Mouse (Mus musculus) limb, embryonic 12.5 days (tissue): Measurements from ENCODE around the gene Zan. TPM values are rescaled to one million over a fixed set of nuclear protein-coding genes. Genes with fewer than 3 reads are reported as not detected.
A peak's percentile ranks its signal among the peaks of the same experiment; 100 is the strongest.

ENCODE experiments used
- ATAC-seq: fragments of 200-750 bp; cut with Nextera tagmentation; 2 replicates; pipeline ENCODE4 v1.8.0; 2017; ENCODE audit warnings: low read depth, moderate TSS enrichment; ENCODE audit not compliant: insufficient number of reproducible peaks, insufficient read depth, low FRiP score, low TSS enrichment
- H3K27ac ChIP-seq: fragments of 300-500 bp; sonication (generic); 2 replicates; pipeline ENCODE4 v1.5.1; 2016; ENCODE audit warnings: mild to moderate bottlenecking, moderate library complexity
- H3K27me3 ChIP-seq: fragments of 300-500 bp; sonication (generic); 2 replicates; pipeline ENCODE4 v1.6.1; 2016; ENCODE audit warnings: mild to moderate bottlenecking, moderate library complexity
- H3K36me3 ChIP-seq: fragments of 300-500 bp; sonication (generic); 2 replicates; pipeline ENCODE4 v1.6.1; 2016; ENCODE audit warnings: mild to moderate bottlenecking, moderate library complexity
- H3K4me1 ChIP-seq: fragments of 300-500 bp; sonication (generic); replicated peaks from 2 replicates; pipeline ENCODE4 v1.6.1; 2016
- H3K4me2 ChIP-seq: fragments of 300-500 bp; sonication (generic); 2 replicates; pipeline ENCODE4 v1.6.1; 2016; ENCODE audit warnings: mild to moderate bottlenecking, moderate library complexity
- H3K4me3 ChIP-seq: fragments of 300-500 bp; sonication (generic); replicated peaks from 2 replicates; pipeline ENCODE4 v1.5.1; 2016; ENCODE audit warnings: mild to moderate bottlenecking
- H3K9ac ChIP-seq: fragments of 300-500 bp; sonication (generic); replicated peaks from 2 replicates; pipeline ENCODE4 v1.6.1; 2016; ENCODE audit warnings: mild to moderate bottlenecking, moderate library complexity
- H3K9me3 ChIP-seq: fragments of 300-500 bp; sonication (generic); 2 replicates; pipeline ENCODE4 v1.6.1; 2016; ENCODE audit warnings: mild to moderate bottlenecking, moderate library complexity
- WGBS: fragments of 180-500 bp; shearing (Covaris S2); methylation state at CpG from one replicate; pipeline ENCODE4 v1.1.7; 2016; 5-methylcytosine and 5-hydroxymethylcytosine counted together
- polyA plus RNA-seq: library from polyadenylated mRNA; unstranded; fragments of >200 nt; fragmentation: Nextera tagmentation; extraction: Ambion mirVana; gene quantifications from 2 replicates; pipeline ENCODE4 v1.2.1, GENCODE M21; 2016

Zan gene
- polyA plus RNA-seq, 1 experiment from 2014 or later: 0.08 TPM

- peaks cover 10% of the 10 kb centered on the region; the same call in 1 of the 2 replicates for H3K36me3 ChIP-seq
- no peak overlapping the region for H3K4me2 ChIP-seq
- H3K4me1 ChIP-seq: peaks cover 14% of the 10 kb centered on the region
- WGBS: 91% methylated on average over 7 of the region's 7 CpGs
- no peaks in the 10 kb centered on the region for H3K27me3 ChIP-seq
- no peak overlapping the region for H3K4me3 ChIP-seq
- no peak for ATAC-seq
- no peak overlapping the region for H3K27ac ChIP-seq
- no peak overlapping the region for H3K9ac ChIP-seq
- no peaks in the 10 kb centered on the region for H3K9me3 ChIP-seq
Measured at GRCm38 (mm10) chr5:137500186-137500585, 23.3 kb upstream of the Zan start.

- Histone ChIP-seq H3K4me3 (no peak overlapping the region), H3K4me1 (peaks cover 9% of the 10 kb centered on the region; the same call in 1 of the 2 replicates), H3K27me3 (no peaks in the 10 kb centered on the region), H3K9ac (0 out of 2 replicates have a peak overlapping the region, but pooled peaks have one; percentile 18), H3K36me3 (no peaks in the 10 kb centered on the region), H3K27ac (no peak overlapping the region), H3K9me3 (no peaks in the 10 kb centered on the region), H3K4me2 (no peak overlapping the region)
- ATAC-seq: no peak
- WGBS: 83% methylated on average over 13 of the region's 13 CpGs
Measured at GRCm38 (mm10) chr5:137493831-137494230, 17.0 kb upstream of the Zan start.

DNA sequence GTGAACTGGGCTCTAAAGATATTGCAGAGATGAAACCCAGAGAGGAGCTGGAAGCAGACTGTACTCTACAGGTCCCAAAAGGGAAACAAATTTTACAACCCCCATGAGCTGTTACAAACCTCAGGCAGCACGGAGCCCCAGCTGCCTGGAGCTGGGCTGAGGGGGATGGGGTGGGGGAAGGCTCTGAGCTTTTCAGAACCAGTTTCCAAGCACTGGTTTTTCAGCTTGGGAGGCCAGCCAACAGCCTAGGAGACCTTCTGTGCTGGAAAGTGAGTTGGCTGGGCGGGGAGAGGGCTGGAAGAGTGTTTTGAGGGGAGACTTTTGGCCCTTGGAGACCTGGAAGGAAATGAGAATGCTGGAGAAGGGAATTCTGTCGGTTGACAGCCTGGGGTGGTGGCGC lies 14.7 kb upstream of the Zan start:
- H3K27me3 ChIP-seq: peaks cover 3% of the 10 kb centered on the region
- H3K4me2 ChIP-seq: no peak overlapping the region; the same call in 1 of the 2 replicates
- no peak for ATAC-seq
- WGBS: 40% methylated on average over 4 of the region's 4 CpGs
- H3K36me3 ChIP-seq: no peaks in the 10 kb centered on the region
- peak overlapping the region; percentile 45; the same call in 1 of the 2 replicates for H3K27ac ChIP-seq
- H3K9ac ChIP-seq: no peak overlapping the region
- no peaks in the 10 kb centered on the region for H3K9me3 ChIP-seq
- H3K4me3 ChIP-seq: no peak overlapping the region
- peaks cover 9% of the 10 kb centered on the region; the same call in 1 of the 2 replicates for H3K4me1 ChIP-seq

DNA sequence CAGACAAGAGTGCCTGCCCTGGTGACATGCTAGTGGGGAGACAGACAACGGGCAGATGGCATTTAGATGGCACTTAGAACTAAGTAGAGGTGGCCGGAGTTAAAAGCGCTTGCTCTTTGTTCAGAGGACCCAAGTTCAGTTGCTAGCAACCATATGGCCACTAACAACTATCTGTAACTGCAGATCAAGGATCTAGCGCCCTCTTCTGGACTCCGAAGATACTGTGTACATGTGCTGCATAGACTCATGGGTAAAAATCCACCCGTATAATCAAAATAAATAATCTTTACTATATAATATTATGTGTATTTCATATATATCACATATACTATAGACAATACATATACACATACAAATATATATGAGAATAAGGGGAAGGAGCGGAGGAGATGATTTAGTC lies 10.8 kb upstream of the Zan start:
- ATAC-seq: no peak
- Histone ChIP-seq H3K9ac (no peak overlapping the region), H3K4me1 (peaks cover 25% of the 10 kb centered on the region), H3K36me3 (no peaks in the 10 kb centered on the region), H3K27me3 (peaks cover 19% of the 10 kb centered on the region), H3K4me3 (no peak overlapping the region), H3K27ac (no peak overlapping the region), H3K4me2 (no peak overlapping the region), H3K9me3 (no peaks in the 10 kb centered on the region)
- WGBS: 85% methylated on average over 7 of the region's 7 CpGs

- WGBS: 2% methylated on average over 17 of the region's 17 CpGs
- H3K36me3 ChIP-seq: no peaks in the 10 kb centered on the region
- H3K9ac ChIP-seq: peak overlapping the region; percentile 61
- H3K4me3 ChIP-seq: peak overlapping the region; percentile 38
- H3K27me3 ChIP-seq: peaks cover 19% of the 10 kb centered on the region
- H3K4me1 ChIP-seq: peaks cover 16% of the 10 kb centered on the region
- no peak overlapping the region for H3K27ac ChIP-seq
- H3K4me2 ChIP-seq: peak overlapping the region; percentile 71
- no peak for ATAC-seq
- H3K9me3 ChIP-seq: no peaks in the 10 kb centered on the region
Measured at GRCm38 (mm10) chr5:137485851-137486155, 8.9 kb upstream of the Zan start.

- no peak overlapping the region for H3K27ac ChIP-seq
- H3K4me3 ChIP-seq: peak overlapping the region; percentile 38
- no peaks in the 10 kb centered on the region for H3K9me3 ChIP-seq
- H3K36me3 ChIP-seq: no peaks in the 10 kb centered on the region
- H3K4me1 ChIP-seq: peaks cover 16% of the 10 kb centered on the region
- H3K9ac ChIP-seq: peak overlapping the region; percentile 61
- no peak for ATAC-seq
- 7% methylated on average over 30 of the region's 30 CpGs for WGBS
- peak overlapping the region; percentile 71 for H3K4me2 ChIP-seq
- H3K27me3 ChIP-seq: peaks cover 19% of the 10 kb centered on the region
Measured at GRCm38 (mm10) chr5:137485071-137485850, 8.4 kb upstream of the Zan start.

GRCm38 (mm10) chr5:137481897-137482296 lies 5.0 kb upstream of the Zan start:
- Histone ChIP-seq H3K27ac (no peak overlapping the region), H3K4me2 (no peak overlapping the region), H3K36me3 (no peaks in the 10 kb centered on the region), H3K4me3 (no peak overlapping the region), H3K4me1 (peaks cover 16% of the 10 kb centered on the region), H3K9ac (no peak overlapping the region), H3K9me3 (no peaks in the 10 kb centered on the region), H3K27me3 (peaks cover 19% of the 10 kb centered on the region)
- no peak for ATAC-seq
- 31% methylated on average over 8 of the region's 8 CpGs for WGBS

GRCm38 (mm10) chr5:137481138-137481537 lies 4.3 kb upstream of the Zan start:
- Histone ChIP-seq H3K36me3 (no peaks in the 10 kb centered on the region), H3K27me3 (peaks cover 12% of the 10 kb centered on the region; the same call in 1 of the 2 replicates), H3K4me3 (no peak overlapping the region), H3K9me3 (no peaks in the 10 kb centered on the region), H3K4me1 (peaks cover 13% of the 10 kb centered on the region), H3K4me2 (no peak overlapping the region), H3K27ac (no peak overlapping the region), H3K9ac (no peak overlapping the region)
- ATAC-seq: no peak

DNA sequence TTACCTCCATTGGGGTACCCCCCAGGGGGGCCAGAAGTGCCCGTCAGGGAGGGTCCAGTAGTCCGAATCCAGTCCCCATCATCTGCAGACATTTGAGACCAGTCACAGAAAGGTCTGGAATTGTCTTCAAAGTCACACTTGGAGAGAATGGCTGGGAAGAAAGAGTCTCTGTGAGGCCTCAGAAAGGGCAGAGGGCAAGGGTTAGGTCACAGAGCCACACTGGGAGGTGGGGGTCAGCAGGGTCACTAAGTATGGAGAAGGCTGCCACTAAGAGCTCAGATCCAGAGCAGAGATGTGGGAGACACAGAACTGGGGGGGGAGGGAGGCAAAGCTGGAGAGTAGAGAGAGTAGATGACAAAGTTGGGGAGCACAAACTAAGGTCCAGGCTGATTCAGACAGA lies 2.5 kb downstream of the Zan start:
- no peak overlapping the region for H3K27ac ChIP-seq
- H3K36me3 ChIP-seq: no peaks in the 10 kb centered on the region
- no peak overlapping the region for H3K4me2 ChIP-seq
- H3K9ac ChIP-seq: no peak overlapping the region
- no peak overlapping the region for H3K4me3 ChIP-seq
- H3K9me3 ChIP-seq: no peaks in the 10 kb centered on the region
- no peaks in the 10 kb centered on the region for H3K4me1 ChIP-seq
- 33% methylated on average over 2 of the region's 2 CpGs for WGBS
- no peak for ATAC-seq
- H3K27me3 ChIP-seq: no peaks in the 10 kb centered on the region

GRCm38 (mm10) chr5:137472252-137472904 lies 4.5 kb downstream of the Zan start:
- no peak for ATAC-seq
- H3K27me3 ChIP-seq: no peaks in the 10 kb centered on the region
- H3K9me3 ChIP-seq: no peaks in the 10 kb centered on the region
- no peak overlapping the region for H3K27ac ChIP-seq
- H3K4me2 ChIP-seq: no peak overlapping the region
- H3K4me3 ChIP-seq: no peak overlapping the region
- H3K36me3 ChIP-seq: no peaks in the 10 kb centered on the region
- no peak overlapping the region for H3K9ac ChIP-seq
- WGBS: 73% methylated on average over 5 of the region's 5 CpGs
- H3K4me1 ChIP-seq: no peaks in the 10 kb centered on the region

- no peak for ATAC-seq
- H3K9ac ChIP-seq: no peak overlapping the region
- H3K4me1 ChIP-seq: no peaks in the 10 kb centered on the region
- no peaks in the 10 kb centered on the region for H3K36me3 ChIP-seq
- H3K4me3 ChIP-seq: no peak overlapping the region
- no peak overlapping the region for H3K4me2 ChIP-seq
- WGBS: 92% methylated on average over 6 of the region's 6 CpGs
- peaks cover 4% of the 10 kb centered on the region; the same call in 1 of the 2 replicates for H3K27me3 ChIP-seq
- no peaks in the 10 kb centered on the region; the same call in 1 of the 2 replicates for H3K9me3 ChIP-seq
- no peak overlapping the region for H3K27ac ChIP-seq
Measured at GRCm38 (mm10) chr5:137466946-137467345, 9.9 kb downstream of the Zan start.
